Mouse (Mus musculus) cerebellum, adult (tissue): ENCODE data around the gene Etv6.

Experiments
- ATAC-seq: cut with Nextera tagmentation; 2 replicates; pipeline ENCODE4 v1.9.2; 2017; ENCODE audit warnings: mild to moderate bottlenecking, moderate library complexity, mixed read lengths; ENCODE audit not compliant: insufficient number of reproducible peaks, low FRiP score, low TSS enrichment

Etv6 gene

DNA sequence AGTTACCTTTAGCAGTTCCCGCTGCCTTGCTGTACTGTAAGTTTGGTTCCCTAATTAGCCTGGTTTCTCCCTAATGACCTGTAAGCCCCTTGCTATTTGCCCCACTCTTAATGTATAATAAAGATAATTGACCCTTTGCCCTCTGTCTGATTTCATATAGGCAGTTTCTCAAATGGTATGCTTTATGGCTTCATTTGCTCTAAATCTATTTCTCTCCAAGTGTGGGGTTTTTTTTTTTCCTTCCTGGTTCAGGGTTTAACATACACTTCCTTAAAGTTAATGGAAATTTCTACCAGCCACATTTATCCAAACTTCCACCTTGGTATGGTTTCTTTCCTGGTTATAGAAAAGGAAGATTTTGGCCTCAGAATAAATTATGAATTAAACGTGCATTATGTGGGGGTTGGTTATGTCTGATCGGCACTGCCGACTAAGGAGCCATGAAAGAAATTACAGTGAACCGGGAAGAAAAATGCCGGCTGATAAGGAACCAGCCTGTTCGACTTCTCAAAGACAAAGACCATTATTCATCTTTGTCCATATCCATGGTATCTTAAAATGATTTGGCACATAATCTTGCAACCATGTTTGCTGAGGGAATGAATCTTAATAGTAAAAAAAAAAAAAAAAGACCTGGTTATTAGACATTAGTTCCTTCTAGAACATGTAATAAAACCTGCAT, 155.2 kb downstream of the Etv6 start:
- no peak for ATAC-seq

DNA sequence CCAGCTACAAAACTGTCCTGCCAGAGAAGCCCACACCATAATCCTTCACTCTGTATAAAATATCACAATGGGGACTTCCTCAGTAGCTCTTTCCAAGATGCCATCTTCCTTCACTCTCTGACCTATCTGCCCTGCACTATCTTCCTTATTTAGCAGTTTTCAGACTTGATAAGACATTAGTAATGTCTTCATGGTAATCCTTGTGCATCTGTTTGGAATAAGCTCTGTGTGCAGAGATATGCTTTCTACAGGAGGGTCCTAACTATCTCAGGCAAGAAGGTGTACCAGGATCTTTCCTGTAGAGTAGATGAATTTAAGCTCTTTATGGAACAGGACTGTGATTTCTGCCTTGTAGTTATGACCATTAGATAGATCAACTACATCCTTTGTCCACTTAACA, 157.2 kb downstream of the Etv6 start:
- no peak for ATAC-seq

DNA sequence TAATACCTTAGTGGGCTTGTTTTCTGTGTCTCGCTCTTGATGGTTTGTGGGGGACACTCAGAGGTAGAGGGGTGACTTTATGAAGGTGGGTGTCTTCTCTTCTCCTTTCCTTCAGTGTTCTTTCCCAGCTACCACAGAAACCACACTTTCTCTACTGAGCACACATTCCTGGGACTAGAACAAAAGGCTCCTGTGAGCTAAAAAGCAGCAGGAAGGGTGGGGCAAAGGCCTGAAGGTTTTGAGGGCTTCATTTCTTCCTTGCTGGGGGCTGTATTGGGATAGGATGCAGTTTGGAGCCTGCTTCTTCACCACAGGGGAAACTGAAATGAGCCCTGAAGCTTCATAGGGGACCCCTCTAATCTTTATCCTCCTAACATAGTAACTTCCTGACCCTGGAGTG, 164.4 kb downstream of the Etv6 start:
- ATAC-seq: no peak

DNA sequence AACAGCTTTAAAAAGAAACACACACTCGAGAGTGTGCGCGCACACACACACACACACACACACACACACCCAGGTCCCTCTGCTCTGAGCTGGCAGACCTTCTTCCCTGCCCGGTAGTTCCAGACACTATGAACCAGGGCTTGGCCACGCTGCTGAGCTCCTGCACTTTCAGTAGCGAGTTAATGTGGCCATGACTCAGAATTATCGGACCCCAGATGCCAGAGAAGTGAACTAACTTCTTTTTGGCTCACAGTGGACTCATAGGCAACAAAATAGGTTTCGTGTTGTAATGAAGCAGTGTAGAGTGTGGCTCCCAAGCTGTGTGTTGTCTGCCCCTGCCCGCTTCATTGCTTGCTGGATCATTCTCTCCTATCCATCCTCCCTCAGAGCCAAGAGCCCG, 165.1 kb downstream of the Etv6 start:
- ATAC-seq: no peak

DNA sequence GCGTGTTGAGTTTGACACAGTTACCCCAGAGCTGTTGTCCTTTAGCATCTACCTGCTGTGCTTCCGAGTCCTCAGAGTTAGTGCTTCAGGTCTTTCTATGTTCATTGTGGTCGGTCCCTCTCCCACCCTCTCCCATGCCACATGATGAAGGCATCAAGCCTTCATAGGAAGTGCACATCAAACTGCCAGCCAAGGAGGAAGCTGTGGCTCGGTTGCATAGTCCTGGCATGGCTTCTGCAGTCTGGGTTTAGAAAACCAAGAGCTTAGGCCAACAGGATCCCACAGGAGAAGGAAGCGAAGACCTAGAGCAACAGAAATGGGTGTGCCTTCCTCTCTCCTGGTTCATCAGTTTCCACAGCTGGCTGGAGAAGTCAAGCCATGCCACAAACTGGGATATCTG, 166.7 kb downstream of the Etv6 start:
- no peak for ATAC-seq

DNA sequence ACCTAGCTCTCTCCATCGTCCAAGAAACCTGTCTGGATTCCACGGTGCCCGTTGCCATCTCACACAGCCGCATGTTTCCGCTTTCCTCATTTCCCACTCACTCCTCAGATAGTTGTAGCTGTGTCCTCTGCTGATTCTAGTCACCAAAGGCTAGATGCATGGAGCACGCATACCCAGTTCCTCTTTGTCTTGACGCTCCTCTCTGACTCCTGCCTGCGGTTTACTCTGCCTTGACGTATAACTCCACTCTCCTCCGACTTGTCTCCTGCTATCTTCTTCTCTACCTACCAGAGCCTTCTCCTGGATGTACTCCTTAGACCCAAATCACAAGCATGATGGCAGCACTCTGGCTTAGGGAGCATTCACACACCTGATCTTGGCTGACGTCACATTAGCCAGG, 169.7 kb downstream of the Etv6 start:
- no peak for ATAC-seq

DNA sequence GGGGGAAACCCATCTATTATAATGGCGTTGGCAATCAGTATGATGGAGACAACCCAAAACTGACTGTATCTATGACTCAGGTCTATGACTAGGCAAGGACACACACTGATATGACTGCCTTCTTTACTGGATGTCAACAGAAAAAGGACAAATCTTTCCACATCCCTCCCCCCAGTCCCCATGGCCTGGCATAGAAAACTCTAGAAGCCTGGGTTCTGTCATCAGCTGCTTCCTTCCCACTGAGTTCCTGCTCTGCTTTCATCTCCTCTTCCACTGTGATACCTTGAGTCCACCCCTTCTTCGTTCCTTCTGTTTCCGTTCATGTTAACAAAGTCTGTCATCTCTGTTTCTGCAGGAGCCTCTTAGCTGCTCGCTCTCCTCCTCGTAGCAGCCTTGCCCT, 170.2 kb downstream of the Etv6 start:
- ATAC-seq: no peak

DNA sequence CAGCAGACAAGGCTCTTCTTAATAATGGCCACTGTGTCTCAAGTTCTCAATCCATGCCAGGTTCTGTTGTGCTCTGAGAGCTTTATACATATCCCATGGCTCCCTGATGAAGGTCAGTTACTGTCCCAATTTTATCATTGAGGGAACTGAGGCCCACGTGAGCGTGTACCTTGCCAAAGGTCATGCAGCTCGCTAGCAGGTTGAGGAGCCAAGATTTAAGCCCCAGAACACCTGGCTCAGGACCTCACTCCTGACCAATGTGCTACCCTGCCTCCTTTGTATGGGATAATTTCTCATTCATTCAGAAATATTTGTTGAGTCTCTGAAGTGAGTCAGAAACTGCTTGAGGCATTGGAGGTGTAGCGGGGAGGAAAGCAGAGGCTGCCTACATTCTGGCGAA, 170.8 kb downstream of the Etv6 start:
- no peak for ATAC-seq

DNA sequence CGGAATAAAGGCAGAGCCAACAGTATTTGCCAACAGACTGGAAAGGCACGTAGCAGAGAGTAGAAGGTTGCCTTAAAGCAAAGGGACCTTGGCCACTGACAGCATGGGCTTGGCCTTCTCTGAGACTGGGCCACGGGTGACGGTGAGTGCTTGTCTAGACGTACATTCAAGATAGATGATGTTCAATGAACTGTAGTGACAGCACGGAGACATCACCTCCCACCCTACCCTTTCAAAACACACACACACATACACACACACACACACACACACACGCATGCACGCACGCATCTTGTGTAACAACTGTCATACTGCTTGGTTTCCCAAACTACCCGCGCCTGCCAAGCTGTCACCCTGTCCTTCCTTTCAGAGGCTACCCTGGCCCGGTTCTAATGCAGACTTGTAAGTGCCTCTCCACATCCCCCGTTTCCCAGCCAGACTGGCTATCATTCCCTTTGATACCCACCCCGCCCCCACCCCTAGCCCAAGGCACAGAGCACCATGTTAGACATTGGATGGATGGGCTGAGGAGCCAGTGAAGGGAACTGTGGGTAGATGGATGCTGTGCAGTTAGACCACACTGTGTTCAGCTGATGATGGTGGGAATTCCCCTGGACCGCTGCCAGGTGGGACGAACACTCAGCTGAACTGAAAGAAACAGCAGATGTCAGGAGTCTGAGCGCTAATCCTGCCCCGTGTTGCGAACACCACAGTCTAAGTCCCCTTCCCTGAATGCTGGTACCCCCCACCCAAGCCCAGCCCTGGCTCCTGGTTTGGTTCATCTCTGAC, 172.1 kb downstream of the Etv6 start:
- ATAC-seq: no peak

DNA sequence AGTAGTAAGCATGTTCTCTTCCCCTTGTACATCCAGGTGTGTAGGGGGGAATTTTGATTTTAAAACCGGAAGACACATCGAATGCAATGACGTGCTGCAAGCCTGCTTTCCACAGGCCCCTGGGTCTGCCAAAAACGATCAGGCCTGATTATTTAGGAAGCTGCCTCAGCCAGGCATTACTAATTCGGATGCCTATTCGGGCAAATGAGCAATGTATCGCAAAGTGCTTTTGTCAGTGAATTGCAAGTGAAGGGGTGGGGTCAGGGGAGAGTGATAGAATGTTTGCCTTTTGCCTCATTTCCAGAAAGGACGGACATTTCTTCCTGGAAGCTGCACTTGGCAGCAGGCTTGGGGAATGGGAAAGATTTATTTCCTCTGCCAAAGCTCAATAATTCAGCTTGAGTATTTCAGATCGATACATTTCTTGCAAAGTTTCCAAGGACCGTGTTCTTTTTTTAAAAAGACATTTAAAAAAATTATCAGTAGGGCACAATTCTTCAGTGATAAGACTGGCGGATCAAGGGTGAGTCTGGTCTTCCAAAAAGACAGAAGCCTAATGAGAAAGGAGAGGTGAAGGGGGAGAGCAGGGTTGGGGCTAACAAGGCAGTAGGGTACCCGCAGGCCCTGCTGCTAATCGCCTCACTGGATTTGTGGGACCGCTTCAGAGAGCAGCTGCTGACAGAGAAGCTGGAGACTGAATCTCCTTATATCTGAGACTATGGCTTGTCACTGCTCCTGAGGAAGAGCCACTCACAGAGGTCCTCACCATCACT, 172.9 kb downstream of the Etv6 start:
- no peak for ATAC-seq

DNA sequence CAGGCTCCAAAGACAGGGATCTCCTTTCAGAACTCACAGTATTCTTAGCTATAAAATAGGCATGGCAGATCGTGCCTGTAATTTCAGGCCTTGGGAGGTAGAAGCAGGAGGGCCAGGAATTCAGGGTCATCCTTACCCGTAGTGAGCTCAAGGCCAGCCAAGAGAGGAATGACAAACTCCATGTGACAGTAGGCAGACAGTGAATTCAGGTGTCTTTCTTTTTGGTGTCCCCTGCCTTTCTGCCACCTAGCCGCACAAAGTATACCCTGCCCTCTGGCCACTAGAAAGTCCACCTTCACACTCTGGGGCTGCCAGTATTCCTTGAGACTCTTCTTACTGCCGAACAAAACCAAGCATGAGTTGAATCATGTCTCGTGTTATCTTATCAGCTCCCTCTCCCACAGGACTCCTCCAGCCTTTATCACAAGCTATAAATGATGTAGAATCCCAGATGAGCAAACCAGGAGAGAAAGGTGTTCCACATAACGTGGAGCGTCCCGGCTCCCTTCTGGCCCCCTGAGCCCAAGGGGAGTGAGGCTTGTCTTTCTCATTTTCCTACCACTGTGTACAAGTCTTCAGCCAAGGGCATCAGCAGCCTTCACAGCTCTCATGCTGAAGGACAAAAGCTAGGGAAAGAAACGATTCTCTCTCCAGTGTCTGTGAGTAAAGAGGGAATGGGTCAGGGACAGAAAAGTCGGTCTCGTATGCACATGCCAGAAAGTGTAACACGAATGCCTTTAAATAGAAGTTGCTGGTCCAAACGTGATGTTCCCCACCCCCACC, 175.4 kb downstream of the Etv6 start:
- ATAC-seq: no peak

DNA sequence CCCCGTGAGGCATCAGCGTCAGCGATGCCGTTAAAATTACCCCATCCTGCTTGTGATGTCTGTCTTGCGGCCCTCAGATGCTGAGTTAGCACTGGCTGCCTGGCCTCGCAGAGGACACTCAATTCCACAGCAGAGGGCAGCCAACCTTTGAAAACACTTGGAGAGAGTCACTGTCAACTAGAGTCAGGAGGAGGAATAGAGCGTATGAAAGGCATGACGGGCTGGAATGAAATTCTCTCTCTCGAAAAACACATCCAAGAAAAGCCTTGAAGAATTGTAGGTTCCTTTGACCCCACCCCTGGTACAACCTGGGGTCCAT, 175.9 kb downstream of the Etv6 start:
- ATAC-seq: no peak

DNA sequence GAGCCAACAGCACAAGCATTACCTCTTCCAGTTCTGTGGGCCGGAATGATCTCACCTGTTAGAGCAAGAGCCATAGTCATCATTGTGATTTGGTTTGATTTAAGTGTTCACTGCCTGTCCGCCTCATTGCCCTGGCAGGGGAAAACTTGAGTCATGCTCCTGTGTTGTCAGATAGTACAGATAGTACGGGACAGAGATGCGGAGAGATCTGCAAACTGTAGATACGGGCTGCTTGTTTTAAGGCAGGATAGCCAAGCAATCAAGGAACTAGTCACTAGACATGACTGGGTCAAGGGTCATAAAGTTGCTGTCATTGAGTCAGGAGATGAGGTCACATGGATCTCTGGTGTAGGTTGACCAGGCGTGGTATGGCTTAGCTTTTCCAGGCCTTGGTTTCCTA, 182.2 kb downstream of the Etv6 start:
- no peak for ATAC-seq

DNA sequence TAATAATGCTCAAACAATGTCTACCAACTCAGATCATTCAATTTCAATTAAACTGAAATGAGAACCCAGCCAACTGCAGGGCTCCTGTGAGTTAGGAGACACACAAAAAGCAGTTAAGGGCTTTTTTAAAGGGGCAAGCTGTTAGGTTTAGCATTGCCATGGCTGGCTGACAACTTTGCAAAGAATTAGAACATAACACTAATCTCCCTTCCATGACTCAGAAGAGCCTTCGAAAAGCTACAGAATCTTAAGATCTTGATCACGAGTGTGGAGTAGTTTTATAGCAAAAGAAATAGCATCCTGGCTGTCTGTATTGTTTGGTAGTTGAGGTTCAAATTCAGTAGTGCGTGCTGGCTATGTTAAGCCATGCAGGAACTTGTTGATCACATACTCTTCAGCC, 182.9 kb downstream of the Etv6 start:
- no peak for ATAC-seq

DNA sequence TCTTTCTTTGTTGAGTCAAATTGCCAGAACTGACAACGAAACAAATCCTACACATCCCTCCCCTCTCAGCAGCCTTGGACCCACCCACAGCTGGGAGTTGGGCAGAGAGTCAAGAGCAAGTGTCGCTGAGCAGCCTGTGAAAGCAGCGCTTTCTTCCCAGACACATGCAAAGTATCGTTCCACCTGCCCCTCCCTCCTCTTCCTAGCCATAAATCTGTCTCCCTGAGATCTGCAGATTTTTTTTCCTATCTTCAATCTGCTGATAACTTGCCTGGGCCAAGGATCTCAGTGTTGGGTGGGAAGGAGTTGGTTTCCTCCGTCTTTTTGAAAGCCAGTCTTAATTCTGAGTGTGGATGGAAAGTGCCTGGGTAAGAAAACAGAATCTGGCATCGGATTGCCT, 183.9 kb downstream of the Etv6 start:
- no peak for ATAC-seq

DNA sequence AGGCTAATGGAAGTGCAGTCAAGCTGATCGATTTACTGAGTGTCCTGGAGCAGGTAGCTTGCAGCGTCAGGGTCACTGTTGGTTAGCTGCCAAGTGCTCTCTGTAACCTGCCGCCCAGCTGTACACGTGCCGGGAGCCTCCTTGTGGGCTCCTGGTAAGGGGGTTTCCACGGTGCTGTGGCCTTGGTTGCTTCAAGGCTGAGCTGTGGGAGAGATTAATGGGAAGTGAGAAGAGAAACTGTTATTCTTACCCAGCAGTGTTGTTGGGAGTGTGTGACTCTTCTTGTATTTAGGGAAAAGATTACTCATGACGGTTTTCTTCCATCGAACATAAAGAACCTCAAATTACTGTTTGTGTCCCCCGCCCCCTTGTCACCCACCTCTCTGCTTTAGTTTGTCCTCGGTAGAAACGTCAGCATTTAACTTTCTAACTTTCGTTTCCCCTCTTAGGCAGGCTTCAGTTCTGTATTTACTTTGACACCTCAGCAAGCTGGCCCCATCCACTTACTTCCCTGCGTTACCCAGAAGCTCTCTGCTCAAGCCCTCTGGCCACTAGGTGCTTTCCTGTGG, 184.8 kb downstream of the Etv6 start:
- no peak for ATAC-seq

DNA sequence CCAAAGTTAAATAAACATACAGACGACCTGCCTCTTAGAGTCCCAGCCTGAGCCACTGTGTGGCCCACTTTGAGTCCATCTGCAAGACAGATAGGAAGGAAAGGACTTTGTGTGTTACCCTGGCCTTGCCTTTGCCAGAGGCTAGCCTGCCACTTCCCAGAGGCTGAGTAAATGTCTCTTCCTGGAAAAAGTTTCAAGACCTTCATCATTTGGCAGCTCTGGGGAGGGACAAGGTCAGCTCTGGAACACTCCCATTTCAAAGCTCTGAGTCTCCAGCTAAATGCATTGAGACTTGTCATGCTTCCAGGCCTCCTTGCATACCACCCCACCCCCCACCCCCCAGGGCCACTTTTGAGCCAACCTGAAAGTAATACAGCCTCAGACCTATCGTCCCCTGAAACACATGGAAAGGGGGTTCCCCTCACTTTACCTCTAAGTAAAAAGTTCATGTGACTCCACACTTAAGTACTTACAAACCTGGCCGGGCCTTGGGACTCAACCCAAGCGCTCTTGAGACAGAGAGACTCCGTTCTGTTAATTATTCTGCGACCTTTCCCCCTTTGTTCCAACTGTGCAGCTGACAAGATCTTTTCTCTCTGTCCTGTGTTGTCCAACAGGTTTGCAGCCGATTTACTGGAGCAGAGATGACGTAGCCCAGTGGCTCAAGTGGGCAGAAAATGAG, 186.9 kb downstream of the Etv6 start:
- no peak for ATAC-seq

DNA sequence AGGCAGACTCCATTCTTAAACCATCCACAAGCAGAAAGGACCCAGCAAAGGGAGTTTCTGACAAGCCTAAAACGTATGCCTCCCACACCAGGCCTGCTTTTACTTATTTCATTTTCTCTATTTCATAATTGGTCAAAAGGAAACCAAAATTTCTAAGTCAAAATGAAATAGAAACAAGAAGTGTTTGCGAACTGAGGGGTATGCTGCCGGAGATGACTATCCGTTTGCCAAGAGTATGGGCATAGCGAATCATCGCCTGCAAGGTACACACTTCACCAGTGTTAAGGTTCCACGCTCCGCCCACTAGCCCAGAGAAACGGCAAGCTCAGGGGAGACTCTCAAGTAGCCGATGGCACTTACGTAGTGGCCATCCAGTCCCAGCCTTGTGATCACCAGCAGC, 190.1 kb downstream of the Etv6 start:
- no peak for ATAC-seq

DNA sequence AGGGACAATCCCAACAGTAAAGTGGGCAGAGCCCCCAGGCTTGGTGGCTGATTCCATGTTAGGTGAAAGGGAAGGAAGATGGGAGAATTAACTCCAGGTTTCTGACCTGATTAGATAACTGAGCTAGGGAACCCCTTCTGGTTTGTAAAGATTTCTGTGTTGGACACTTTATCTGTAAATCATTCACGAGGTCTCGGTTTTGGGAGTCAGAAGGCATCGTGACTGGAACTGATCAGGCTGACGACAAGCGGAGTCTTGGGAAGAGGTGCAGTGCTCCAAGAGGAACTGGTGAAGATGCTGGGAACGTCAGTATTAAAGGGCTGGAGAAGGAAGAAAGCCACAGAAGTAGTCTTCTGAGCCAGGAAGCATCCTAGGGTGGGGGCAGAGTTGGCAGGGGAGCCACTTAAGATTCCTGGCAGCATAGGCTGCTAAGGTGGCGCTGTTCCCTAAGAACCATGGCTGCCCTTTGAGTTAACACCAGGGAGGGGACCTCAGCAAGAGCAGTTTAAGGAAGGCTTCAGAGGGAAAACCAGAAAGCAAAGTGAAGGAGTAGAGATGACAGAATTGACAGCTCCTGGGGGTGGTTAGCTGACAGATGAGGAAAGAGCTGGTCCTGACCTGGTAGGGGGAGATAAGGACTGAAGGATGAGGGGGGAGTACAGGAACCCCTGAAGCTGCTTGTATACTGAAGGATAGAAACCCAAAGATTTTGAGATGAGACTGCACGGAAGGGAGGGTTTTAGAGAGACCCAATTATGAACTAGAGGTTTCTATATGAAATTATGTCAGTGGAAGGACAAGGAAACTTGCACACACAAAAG, 191.1 kb downstream of the Etv6 start:
- no peak for ATAC-seq
